Mouse (Mus musculus) lung, adult 2 months (tissue): ENCODE results near the gene Wdr26.

Source experiments
- CTCF ChIP-seq: fragments of 200-500 bp; IDR thresholded peaks from 2 replicates; pipeline ENCODE4 v1.5.1; 2011; ENCODE audit warnings: mild to moderate bottlenecking, low read length, control low read depth; ENCODE audit not compliant: insufficient read depth
- POLR2A ChIP-seq: fragments of 200-500 bp; IDR thresholded peaks from 2 replicates; pipeline ENCODE4 v1.6.1; 2011; ENCODE audit warnings: low read depth, mild to moderate bottlenecking, control low read depth, low read length, borderline replicate concordance; ENCODE audit errors: extremely low read depth

DNA sequence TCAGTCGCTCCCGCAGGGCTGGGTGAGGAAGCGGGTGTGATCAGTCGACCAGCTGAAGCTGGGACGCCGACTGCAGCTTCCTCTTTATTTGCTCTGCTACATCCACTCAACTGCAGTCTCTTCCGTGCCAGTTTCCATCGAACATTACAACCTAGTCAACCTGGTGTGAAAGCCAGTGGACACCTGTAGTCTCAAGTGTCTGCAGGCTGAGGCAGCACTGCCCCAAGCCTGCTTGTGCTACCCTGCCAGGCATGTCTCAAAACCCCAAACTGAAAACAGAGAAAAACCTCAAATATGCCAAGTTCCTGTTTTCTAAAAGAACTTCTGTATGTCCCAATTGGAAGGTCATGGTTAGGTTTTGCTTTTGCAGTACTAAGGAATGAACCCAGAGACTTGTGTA lies 41.6 kb downstream of the Wdr26 start:
- no peak for TF ChIP-seq CTCF
- TF ChIP-seq POLR2A = no peak
